Mouse (Mus musculus): ENCODE measurements around the gene Mndal. TPM values are rescaled to one million over a fixed set of nuclear protein-coding genes. Genes with fewer than 3 reads are reported as not detected.
"Not testable (repeated sequence)": the region's sequence is repeated elsewhere in the genome, so short reads cannot be mapped to it uniquely, and the experiment has no call there.

Gene Mndal
- polyA plus RNA-seq, 1 experiment from 2014 or later = 360 TPM

GRCm38 (mm10) chr1:173914559-173914958 lies 27.7 kb downstream of the Mndal start:
- Histone ChIP-seq H3K4me3 (ENCODE audit: inconsistent target) (no peak overlapping the region), H3K79me2 (ENCODE audit: inconsistent target) (peaks cover 29% of the 10 kb centered on the region), H3K36me3 (ENCODE audit: inconsistent target) (no peaks in the 10 kb centered on the region), H3K27ac (no peak overlapping the region)
- WGBS (ENCODE audit: missing documents) = 100% methylated on average over 2 of the region's 2 CpGs

DNA sequence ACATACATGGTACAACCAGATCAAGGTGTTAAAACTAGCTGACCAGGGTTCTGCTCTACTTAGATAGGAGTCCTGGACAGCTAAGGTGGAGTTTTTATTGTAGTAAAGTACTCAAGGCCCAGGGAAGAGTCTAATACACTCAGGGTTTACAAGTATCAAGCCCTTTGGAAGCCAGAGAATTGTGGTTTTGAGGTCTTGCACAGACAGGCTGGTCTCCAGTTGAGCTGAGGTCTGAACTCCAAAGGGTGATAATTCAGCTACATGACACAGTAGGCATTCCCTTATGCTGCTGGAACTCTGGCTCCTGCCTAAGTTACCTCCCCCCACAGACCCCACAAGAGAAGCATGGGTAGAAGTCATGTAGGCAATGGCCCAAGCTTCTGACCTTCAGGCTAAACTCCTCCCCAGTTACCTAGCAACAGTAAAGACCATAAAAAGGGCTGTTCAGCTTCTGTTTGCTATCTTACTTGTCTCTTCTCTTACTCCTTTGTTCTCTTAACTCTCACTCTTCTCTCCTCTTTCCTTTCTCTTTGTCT lies 29.0 kb downstream of the Mndal start:
- not testable (repeated sequence) for H3K4me3 ChIP-seq (ENCODE audit: inconsistent target); H3K36me3 ChIP-seq (ENCODE audit: inconsistent target)
- H3K27ac ChIP-seq = peak overlapping the region; percentile 79
- peaks cover 40% of the 10 kb centered on the region for H3K79me2 ChIP-seq (ENCODE audit: inconsistent target)

DNA sequence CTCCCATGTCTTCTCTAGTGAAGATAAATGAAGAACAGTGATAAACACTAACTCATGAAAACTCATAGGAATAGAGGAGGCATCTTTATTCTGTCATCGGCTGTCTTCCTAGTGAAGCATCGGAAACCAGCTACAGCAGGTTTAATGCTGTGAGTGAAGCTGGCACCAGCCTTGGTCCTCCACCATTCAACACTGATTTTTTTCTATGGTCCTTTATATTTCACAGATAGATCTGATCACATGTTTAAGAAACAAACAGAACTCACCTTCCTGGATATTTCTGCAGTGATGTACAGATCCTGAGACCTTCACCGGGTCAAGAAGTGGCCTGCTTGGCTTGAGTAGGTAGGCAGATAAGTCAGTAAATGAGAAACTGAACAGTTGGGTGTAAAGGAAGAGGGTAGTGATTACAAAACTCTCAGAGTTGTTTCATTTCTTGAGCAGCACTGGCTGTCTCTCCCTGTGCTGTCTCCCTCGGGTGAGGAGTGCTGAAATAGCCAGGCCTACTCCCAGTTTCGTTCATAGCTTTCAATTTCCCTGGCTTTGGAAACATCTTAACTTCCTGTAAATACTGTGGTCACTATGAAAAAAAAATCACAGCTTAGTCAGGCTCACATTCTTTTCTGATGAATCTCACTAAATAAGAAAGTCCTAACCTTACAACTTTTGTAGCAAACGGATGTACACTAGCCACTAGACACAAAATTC lies 29.6 kb downstream of the Mndal start, which contains the start of gene Ifi211:
TSS of gene Ifi211 (minus strand) at position 499 of the 708 bp plus-strand sequence.
- H3K27ac ChIP-seq = peak within 1 kb of the TSS; percentile 79
- H3K36me3 ChIP-seq (ENCODE audit: inconsistent target) = not testable (repeated sequence)
- 32% methylated on average over 6 of the region's 6 CpGs for WGBS (ENCODE audit: missing documents)
- H3K4me3 ChIP-seq (ENCODE audit: inconsistent target) = peak within 1 kb of the TSS; percentile 45
- H3K79me2 ChIP-seq (ENCODE audit: inconsistent target) = peaks cover 45% of the 10 kb centered on the region

- WGBS (ENCODE audit: missing documents) = 92% methylated on average over 2 of the region's 2 CpGs
- peak overlapping the region; percentile 45 for H3K4me3 ChIP-seq (ENCODE audit: inconsistent target)
- 0 out of 2 replicates have a peak, but pooled peaks cover 4% of the 10 kb centered on the region for H3K36me3 ChIP-seq (ENCODE audit: inconsistent target)
- peaks cover 51% of the 10 kb centered on the region for H3K79me2 ChIP-seq (ENCODE audit: inconsistent target)
- H3K27ac ChIP-seq = peak overlapping the region; percentile 79
Observed at GRCm38 (mm10) chr1:173911808-173912464, 30.4 kb downstream of the Mndal start.

DNA sequence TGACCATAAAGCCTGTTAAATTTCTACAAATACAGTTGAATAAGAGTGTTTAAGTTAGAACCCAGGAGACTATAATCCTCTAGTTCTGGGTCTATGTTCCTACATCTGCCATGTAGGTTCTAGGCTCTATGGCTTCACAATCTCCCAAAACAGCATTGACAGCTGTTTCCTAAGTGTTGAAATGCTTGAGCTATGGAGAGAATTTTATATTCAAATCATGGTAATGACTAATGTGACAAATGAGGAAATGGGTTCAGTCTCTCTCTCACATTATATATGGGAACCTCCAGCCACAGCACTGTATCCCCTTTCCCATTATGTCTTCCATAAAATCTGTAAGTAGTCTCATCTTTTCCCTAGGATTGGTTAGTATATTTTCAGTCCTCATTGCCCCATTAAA lies 33.9 kb downstream of the Mndal start:
- not testable (repeated sequence) for H3K4me3 ChIP-seq (ENCODE audit: inconsistent target); H3K27ac ChIP-seq
- Histone ChIP-seq H3K36me3 (ENCODE audit: inconsistent target) (peaks cover 19% of the 10 kb centered on the region; the same call in 1 of the 2 replicates), H3K79me2 (ENCODE audit: inconsistent target) (peaks cover 56% of the 10 kb centered on the region)

DNA sequence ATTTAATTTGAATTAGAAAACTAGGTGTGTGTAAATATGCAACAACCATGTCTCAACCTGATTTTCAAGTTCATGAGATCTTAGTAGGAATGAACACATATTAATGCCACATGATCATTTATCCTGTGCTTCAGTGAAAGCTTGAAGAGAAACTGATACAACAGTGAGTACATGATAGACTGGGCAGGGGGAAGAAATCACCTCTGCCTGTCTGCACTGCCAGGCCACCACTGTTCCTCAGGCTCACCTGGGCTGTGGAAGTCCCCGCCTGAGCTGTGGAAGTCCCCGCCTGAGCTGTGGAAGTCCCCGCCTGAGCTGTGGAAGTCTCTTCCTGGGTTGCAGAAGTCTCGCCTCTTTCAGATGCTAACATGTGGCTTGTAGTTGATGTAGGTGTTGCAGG lies 36.4 kb downstream of the Mndal start:
- H3K27ac ChIP-seq; H3K4me3 ChIP-seq (ENCODE audit: inconsistent target): not testable (repeated sequence)
- WGBS (ENCODE audit: missing documents) = no CpG with 5 or more reads among the region's 4 CpGs
- peaks cover 40% of the 10 kb centered on the region for H3K79me2 ChIP-seq (ENCODE audit: inconsistent target)
- peaks cover 22% of the 10 kb centered on the region; the same call in 1 of the 2 replicates for H3K36me3 ChIP-seq (ENCODE audit: inconsistent target)

GRCm38 (mm10) chr1:173889741-173890140 lies 52.5 kb downstream of the Mndal start:
- not testable (repeated sequence) for H3K36me3 ChIP-seq (ENCODE audit: inconsistent target); H3K79me2 ChIP-seq (ENCODE audit: inconsistent target); H3K4me3 ChIP-seq (ENCODE audit: inconsistent target); H3K27ac ChIP-seq

GRCm38 (mm10) chr1:173887026-173887787 lies 55.1 kb downstream of the Mndal start:
- not testable (repeated sequence) for H3K79me2 ChIP-seq (ENCODE audit: inconsistent target); H3K36me3 ChIP-seq (ENCODE audit: inconsistent target); H3K4me3 ChIP-seq (ENCODE audit: inconsistent target)
- WGBS (ENCODE audit: missing documents) = no CpG with 5 or more reads among the region's 2 CpGs
- H3K27ac ChIP-seq = peak overlapping the region; percentile 41

DNA sequence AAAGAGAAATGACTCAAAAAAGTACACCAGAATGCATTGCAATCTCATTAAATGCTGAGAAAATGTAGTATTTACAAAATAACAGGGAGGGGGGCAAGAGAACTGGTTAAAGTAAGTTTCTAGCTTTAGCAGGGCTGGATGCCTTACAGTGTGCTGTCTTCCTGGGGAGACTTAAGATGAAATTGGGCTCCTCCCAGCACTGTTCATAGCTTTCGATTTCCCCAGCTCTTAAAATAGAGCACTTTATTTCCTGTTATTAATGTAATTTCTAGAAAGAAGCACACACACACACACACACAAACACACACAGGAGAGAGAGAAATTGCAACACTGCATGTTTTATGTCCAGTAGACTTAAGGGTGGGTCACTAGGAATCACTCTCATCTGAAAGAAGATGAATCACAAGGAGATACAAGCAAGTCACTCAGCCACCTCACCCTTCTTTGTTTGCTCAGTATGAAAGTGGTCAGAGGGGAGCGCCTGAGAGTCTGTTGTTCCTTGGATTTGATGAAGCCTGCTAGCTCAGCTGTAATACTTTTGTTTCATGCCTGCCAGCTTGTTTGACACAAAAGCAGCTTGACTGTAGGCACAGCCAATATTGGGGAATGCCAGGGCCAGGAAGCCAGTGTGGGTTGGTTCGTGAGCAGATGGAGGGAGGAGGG lies 62.2 kb downstream of the Mndal start:
- Histone ChIP-seq H3K79me2 (ENCODE audit: inconsistent target) (peaks cover 47% of the 10 kb centered on the region), H3K4me3 (ENCODE audit: inconsistent target) (peak overlapping the region; percentile 78), H3K27ac (peak overlapping the region; percentile 86)
- 25% methylated on average over 2 of the region's 3 CpGs for WGBS (ENCODE audit: missing documents)
- H3K36me3 ChIP-seq (ENCODE audit: inconsistent target) = not testable (repeated sequence)

- Histone ChIP-seq H3K4me3 (ENCODE audit: inconsistent target) (peak overlapping the region; percentile 78), H3K79me2 (ENCODE audit: inconsistent target) (peaks cover 54% of the 10 kb centered on the region), H3K27ac (peak overlapping the region; percentile 86)
- 5% methylated on average over 5 of the region's 5 CpGs for WGBS (ENCODE audit: missing documents)
- H3K36me3 ChIP-seq (ENCODE audit: inconsistent target) = not testable (repeated sequence)
Observed at GRCm38 (mm10) chr1:173879225-173879987, 62.9 kb downstream of the Mndal start.

DNA sequence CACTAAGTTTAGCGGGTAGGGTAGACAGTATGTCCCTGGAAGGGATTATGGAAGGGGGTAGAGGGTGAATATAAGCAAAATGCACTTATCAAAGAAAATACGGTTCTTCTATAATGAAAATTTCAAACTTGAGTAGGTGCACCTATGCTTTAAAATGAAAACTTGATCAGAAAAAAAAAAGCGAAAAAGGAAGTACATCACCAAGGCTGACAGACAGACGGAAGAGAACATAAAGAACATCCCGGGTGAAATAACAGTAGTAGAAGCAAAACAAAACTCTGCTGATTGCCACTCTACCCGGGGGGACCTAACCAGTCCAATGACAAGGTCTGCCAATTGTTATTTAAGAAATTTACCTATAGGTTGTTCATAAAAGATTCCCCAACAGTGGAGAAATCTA lies 64.0 kb downstream of the Mndal start:
- Histone ChIP-seq H3K4me3 (ENCODE audit: inconsistent target) (peak overlapping the region; percentile 78), H3K79me2 (ENCODE audit: inconsistent target) (peaks cover 57% of the 10 kb centered on the region), H3K36me3 (ENCODE audit: inconsistent target) (peaks cover 20% of the 10 kb centered on the region; the same call in 1 of the 2 replicates), H3K27ac (peak overlapping the region; percentile 86)
- WGBS (ENCODE audit: missing documents) = 3% methylated on average over 3 of the region's 6 CpGs

DNA sequence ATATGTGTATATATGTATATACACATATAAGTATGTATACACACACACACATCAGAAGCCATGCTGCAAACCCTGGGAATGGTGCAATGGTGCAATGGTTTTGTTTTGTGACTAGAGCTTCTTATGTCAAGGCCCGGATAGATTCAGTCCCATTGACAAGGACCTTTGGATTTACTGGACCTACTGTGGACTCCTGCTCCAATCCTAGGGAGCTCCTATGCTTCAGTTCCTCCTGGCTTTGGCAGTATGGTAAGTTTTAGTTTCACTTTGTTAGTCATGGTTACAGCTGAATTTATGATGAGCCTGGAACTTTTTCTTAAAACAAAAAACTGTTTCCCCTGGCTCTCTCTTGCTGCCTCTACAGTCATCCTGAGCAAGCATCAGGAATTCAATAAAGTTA lies 65.2 kb downstream of the Mndal start:
- H3K36me3 ChIP-seq (ENCODE audit: inconsistent target) = peaks cover 31% of the 10 kb centered on the region
- peaks cover 57% of the 10 kb centered on the region for H3K79me2 ChIP-seq (ENCODE audit: inconsistent target)
- 59% methylated on average over 1 of the region's 1 CpGs for WGBS (ENCODE audit: missing documents)

DNA sequence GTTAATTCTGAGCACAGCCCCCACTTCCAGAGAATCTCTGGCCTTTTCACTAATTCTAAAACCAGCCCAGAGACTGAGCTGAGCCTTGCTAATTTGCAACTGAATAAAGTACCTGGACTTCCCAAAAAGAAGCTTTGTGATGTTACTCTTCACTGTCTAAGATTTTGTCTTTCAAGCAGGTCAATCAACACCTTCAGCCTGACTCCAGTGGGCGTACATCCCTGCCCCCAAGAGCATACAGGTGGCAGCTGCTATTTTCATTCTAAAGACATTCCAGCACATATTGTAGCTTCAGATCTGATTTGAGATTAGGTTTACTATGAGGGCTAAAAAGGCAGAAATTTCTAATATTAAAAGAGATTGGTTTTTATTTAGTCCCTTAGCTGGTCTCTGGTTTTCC lies 73.7 kb downstream of the Mndal start:
- peaks cover 81% of the 10 kb centered on the region for H3K36me3 ChIP-seq (ENCODE audit: inconsistent target)
- not testable (repeated sequence) for H3K4me3 ChIP-seq (ENCODE audit: inconsistent target); H3K79me2 ChIP-seq (ENCODE audit: inconsistent target); H3K27ac ChIP-seq
- 100% methylated on average over 1 of the region's 1 CpGs for WGBS (ENCODE audit: missing documents)

More for the DNA sequence above, 65.2 kb downstream of the Mndal start:
- H3K4me3 ChIP-seq (ENCODE audit: inconsistent target); H3K27ac ChIP-seq: not testable (repeated sequence)

- no peak overlapping the region for H3K27ac ChIP-seq
- H3K4me3 ChIP-seq (ENCODE audit: inconsistent target) = no peak overlapping the region
- H3K36me3 ChIP-seq (ENCODE audit: inconsistent target) = peaks cover 74% of the 10 kb centered on the region
- 93% methylated on average over 12 of the region's 12 CpGs for WGBS (ENCODE audit: missing documents)
- H3K79me2 ChIP-seq (ENCODE audit: inconsistent target) = no peaks in the 10 kb centered on the region; the same call in 1 of the 2 replicates
Observed at GRCm38 (mm10) chr1:173866504-173866903, 75.8 kb downstream of the Mndal start.

Data from macrophage (primary cell).